Mouse (Mus musculus) cerebellum, adult (tissue): ENCODE results near the gene Mgat5.

ENCODE experiments used
- ATAC-seq: cut with Nextera tagmentation; 2 replicates; pipeline ENCODE4 v1.9.2; 2017; ENCODE audit warnings: mild to moderate bottlenecking, moderate library complexity, mixed read lengths; ENCODE audit not compliant: insufficient number of reproducible peaks, low FRiP score, low TSS enrichment

The Mgat5 gene

DNA sequence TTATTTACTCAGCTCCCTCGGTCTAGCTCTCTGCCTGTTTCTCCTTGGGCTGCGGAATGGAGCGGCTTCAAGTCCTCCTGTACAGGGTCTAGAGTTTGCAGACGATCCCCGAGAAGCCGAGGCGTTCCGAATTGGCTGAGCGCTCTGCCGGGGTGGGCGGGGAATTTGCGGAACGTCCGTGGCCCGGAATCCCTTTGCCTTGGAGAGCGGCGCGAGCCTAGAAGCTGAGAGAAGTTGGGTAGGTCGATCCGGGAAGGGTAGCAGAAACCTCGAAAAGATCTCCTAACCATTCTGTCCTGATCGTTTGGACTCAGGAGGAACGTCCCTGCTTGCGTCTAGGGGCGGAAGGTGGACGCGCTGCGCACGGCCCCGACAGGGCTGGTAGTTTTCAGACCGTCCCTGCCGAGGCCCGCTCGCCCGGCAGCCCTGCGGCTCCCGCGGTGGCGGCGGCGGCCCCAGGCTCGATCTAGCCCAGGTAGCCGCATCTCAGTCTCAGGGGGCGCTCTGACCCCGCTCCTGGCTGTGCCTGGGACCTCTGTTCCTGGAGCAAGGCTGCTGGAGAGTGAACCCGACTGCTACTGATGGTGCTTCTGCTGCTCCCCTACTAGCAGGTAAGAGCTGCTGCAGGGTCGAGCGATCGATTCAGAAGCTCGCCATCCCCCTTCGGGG lies at the start of gene Mgat5:
TSS of gene Mgat5 (plus strand) at position 199 of the 669 bp plus-strand sequence.
- peak; percentile 83 for ATAC-seq

- ATAC-seq: no peak
These were observed 44.6 kb upstream of the Mgat5 start for GRCm38 (mm10) chr1:127160118-127160760.

DNA sequence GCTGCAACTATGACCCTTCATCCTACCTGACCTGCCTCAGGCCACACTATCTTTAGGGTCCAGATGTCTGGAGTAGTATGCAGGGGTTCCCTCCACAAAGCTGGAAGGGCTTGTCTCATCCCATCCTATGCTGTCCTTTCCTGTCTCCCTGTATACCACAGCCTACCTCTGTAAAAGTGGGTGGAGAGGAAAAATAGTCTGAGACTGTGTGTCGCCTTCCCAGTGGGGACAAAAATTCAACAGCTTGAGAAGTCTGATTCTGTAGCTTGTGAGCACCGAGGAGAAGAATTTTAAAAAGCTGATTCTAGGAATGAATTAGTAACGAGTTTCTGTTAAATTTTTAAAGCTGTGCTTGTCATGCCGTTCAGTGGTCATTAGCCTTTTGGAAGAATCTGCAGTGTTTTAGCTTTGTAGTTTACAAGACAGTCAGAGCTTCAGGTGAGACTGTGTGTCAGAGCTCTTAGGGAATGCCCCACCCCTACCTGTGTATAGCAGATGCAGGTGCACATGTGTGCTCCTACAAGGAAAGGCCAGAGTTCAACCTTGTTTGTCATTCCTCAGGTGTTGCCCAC lies 40.1 kb upstream of the Mgat5 start:
- no peak for ATAC-seq

DNA sequence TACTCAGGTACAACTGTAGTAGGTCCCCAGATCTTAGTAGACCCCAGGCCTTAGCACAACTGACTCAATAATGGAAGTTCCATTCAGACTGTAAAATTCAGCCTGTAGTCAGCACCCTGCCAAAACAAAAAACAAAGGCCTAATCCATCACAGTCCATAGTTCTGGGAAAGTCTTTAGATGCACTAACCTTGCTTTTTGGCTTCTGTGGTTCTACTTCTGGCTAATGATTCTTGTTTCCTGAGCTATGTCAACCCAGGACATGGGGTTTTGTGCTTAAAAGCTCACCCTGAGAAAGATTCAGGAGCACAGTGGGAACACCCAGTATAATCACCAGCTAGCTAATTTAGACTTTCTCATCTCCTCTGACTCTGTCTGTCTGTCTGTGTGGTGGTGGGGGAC lies 38.3 kb upstream of the Mgat5 start:
- no peak for ATAC-seq

DNA sequence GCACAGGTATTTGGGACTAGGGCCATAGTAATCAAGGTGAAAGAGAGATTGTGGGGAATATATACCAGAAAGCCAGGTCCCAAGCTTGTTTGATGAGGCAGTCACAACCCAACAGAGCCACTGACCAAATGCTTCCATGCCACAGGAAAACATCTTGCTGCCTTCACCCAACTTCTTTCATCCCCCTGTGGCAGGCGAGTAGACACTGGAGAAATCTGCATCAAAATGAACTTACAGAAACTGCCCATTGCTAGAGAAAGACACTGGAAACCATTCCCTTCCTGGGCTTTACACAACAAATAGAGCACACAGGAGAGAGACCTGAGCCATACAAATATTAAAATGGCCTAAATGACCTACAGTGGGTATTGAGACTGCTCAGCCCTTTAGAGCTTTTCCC lies 37.2 kb upstream of the Mgat5 start:
- ATAC-seq: no peak

DNA sequence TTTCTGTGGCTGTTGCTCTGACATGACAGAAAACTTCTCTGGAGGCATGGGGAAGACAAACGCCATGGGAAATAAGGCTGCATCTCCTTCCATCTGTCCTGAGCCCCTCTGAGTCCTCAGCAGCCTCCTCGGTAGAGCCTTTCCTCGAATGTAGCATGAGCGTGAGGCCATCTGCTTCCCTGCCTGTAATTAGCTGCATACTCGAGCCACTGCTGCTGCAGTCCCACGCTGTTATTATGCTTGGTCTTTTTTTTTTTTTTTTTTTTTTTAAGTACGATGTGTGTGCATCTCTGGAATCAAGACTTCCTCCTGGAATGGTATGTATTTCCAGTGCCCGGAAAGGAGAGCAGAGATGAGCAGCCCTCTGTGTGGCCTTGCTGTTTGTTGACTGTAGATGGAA lies 36.6 kb upstream of the Mgat5 start:
- no peak for ATAC-seq

DNA sequence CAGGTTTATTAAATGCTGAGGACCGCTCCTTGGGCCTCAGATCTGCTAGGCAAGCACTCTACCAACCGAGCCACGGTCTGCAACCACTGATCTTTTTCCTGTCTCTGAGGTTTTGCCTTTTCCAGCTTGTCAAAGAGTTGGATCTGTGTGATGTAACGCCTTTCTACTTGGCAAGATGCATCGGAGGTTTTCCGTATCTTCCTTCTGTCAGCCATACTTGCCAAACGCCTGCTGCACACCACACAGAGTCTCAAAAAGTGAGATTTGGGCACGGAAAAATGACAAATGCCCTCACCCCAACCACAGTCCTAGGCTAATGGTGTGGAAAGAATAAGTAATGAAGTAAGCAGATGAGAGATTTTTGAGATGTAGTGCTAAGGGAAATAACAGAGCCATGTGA lies 35.3 kb upstream of the Mgat5 start:
- ATAC-seq: no peak

DNA sequence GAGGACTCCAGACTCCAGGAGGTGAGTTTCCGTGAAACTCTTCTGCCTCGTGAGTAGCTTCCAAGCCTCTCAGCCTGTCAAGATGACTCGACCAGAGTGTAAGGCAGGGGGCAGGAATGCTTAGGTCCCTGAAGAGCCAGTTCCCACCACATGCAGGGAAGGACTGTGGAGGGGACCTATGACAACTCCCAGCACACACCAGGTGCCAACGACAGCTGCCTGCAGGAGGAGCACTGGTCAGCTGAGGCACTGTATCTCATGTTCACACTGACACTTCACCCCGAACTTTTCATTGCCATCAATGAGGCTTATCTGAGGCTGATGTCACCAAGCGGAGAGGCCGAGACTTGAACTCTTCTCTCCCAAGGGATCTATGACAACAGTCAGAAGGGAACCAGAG lies 33.5 kb upstream of the Mgat5 start:
- no peak for ATAC-seq

DNA sequence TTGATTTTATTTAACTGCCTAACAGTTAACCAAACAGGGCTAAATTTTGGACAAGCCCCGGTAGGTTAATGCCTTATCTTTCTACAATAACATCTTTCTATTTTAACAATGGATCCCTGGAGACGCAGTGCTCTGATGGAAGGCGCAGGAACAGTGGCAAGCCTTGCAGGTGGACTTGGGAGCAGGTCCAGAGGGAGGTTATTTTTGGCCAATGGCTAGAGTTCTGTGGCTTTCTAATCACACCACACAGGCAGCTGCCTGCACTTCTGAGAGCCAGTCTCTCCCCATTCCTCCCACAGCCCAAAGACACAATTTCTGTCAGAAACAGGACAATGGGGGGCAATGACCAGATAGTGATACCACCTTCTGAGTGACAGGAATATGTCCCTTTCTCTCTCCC lies 31.4 kb upstream of the Mgat5 start:
- no peak for ATAC-seq

DNA sequence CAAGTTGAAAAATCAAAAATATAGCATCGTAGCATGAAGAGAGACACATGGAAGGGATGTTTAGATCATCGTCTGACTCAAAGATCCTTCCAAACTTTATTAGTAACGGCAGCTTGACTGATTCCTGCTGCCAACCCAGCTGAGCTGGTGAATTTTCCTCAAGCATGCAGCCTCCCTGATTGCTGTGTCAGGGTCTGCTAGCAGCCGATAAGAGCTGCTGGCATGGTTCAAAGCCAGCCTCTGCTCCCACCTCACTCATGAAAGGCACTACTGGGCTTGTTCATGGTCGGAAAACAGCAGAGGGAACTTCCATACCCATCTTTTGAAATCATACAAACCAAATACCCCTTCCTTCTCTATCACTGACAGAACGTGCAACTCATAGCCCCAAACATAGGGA lies 12.4 kb upstream of the Mgat5 start:
- ATAC-seq: no peak

DNA sequence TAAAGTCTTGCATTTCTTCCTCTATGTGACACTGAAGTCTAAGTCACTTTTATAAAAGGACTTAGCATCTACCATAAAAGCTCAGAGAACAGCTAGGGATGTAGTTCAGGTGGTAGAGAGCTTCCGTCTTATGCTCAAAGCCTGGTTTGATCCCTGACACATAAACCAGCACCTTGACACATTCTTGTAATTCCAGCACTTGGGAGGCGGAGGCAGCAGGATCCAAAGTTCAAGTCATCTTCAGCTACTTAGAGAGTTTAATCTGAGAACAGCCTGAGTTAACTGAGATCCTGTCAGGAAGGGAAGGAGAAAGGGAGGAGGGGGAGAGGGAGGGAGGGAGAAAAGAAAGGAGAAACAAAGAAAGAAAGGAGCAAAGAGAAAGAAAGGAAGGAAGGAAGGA lies 5.6 kb upstream of the Mgat5 start:
- ATAC-seq: no peak

GRCm38 (mm10) chr1:127202360-127202759 lies 2.5 kb upstream of the Mgat5 start:
- ATAC-seq: no peak

DNA sequence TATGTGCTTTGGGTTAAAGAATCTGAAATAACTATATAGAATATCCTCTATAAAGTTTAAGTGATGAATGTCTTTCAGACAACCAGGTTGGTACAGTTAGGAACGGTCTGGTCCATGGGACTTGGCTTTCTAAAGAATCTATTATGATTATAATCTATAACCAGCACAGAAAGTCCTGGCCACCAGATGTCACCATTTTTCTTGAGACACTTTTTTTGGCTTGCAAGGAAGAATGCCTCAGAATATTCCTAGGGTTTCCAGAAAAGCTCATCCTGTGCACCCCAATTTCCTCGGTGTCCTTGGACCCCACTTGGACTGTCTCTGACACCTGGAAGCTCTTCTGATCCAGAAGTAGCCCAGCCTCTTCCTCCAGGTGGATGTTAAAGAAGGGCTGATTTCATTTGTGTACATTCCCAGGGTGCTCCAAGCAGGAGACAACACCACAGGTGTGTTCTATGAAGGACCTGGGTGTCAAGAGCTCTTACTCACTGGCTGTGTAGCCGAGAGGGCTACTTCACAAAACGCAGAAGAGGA lies 1.5 kb upstream of the Mgat5 start:
- no peak for ATAC-seq

DNA sequence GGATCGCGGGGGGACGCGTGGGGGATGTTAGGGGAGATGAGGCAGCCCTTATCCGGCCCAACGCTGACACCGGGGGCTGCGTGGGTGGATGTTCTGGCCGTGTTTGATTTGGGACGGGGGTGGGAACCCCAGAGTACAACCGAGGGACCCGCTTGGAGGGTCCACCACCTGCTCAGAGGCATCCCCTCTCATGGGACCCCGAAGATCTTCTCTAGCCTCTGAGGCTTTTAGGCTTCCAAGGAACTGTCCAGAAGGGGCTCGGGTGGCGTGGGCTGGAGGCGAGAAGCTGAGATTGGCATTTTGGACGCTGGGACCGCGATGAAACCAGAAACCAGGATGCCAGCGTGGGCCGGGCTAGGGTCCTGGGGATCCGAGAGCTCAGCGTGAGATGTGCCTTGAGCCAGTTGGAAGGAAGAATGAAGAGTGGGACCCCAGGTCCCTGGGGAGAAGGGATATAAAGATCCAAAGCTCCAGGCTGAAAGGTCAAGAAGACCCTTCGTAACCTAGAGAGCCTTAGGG lies 745 bp downstream of the Mgat5 start:
- 0 out of 2 replicates have a peak, but pooled peaks have one; percentile 1 for ATAC-seq

DNA sequence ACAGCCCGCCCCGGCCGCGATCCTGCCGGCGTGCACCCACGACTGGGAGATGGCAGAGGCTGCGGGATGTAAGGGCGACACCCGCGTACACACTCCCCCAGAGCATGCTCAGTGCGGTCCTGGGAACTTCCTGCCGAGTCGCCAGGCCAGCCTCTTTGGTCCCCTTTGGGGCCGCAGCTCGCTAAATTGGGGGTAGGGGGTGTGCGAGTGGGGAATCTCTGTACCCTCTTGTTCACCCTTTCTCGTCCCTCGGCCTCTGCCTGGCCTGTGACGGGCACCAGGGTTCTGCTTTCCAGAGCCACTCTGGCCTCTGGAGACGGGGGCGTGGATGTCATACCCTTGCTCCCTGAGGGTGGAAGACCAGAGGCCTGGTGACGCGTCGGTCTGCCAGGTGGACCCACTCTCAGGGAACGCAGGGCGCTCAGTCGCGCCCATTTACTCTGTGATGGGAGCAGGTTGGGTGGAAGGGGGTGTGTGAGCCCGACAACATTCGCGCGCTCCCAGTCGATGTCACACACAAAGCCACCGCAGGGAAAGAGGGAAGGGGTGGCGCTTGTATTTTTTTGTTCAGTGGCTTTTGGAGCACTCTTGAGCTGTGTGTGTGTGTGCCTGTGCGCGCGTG lies 1.3 kb downstream of the Mgat5 start:
- ATAC-seq: peak; percentile 12

DNA sequence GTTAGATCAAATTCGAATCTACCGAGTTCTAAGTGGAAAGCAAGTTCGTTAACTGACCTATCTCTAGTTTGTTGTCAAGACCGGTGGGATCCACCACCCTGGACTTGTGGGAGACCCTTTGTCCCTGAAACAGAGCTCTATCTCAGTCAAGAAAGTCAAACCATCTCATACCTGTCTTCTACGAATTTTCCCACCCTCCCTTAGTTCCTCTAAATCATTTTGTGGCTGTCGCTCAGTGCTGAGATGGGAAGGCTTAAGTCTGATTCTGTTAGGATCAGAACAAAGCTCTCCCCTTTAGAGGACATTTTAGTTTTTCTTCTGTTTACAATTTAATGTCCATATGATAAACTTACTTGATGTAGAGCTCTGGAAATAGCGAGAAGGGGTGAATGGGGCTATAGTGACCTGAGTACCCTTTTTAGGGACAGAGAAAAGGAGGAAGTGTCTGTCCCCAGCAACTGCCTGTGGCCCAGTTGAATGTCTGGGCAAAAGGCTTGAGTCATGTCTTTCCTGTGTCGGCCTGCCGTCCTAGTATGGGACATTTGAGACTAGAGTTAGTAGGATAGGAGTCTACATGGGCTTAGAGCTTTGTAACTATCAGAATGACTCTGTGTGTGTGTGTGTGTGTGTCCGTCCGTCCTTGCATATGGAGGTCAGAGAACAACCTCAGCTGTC lies 2.2 kb downstream of the Mgat5 start:
- ATAC-seq: no peak

DNA sequence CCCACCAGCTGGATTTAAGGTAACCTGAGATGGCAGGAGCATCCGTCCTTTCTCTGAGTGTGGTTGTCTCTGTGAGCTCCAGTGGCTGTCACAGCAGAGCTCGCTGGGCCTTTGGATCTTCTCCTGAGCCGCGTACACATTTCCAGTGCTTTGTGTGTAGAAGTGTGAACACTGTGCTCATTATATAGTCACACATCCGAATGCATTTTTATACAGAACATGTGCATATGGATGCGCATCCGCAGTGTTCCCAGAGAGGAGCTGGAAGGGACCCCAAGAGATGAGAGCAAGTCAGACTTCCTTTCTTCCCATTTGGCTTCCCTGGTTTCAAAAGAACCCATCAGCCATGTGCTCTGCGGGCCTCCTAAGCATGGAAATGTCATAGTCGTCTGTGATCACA lies 3.4 kb downstream of the Mgat5 start:
- ATAC-seq: no peak

DNA sequence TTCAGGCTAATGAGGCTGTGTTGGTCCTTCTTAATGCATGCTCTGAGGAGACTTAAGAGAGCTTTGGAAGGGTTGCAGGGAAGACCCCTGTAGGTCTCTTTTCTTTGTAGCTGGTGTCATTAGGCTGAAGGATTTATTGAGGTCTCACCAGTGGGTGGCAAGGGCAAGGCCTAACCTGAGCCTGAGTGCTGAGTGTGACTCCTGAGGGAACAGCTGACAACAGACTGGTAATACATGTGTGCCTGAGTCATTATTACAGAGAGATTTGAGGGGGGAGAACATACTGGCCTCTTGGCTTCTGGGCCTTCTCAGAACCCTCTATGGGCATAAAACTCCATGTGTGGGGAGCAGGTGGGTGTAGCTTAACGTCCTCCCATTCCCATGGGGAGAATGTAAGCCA lies 8.0 kb downstream of the Mgat5 start:
- ATAC-seq: no peak

DNA sequence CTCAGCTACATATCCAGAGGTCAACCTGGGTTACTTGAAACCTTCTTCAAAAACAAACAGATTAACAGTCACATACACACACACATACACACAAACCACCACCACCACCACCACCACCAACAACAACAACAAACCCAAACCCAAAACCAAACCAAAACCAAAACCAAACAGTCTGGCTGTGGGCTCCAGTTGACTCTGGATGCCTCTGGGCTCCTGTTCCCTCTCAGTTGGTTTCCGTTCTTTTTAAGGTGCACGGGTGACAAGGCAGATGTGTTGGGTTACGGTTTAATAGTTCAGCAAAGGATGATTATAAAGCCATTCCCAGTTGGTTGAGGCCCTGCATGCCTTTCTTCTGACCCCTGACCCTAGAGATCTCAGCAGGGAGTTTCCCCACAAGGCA lies 8.6 kb downstream of the Mgat5 start:
- ATAC-seq: no peak

GRCm38 (mm10) chr1:127214585-127215232 lies 9.9 kb downstream of the Mgat5 start:
- ATAC-seq: no peak
